Mouse (Mus musculus) adrenal gland (tissue): Measurements from ENCODE around the gene Igfbp7.
"Not testable (repeated sequence)": the region's sequence is repeated elsewhere in the genome, so short reads cannot be mapped to it uniquely, and the experiment has no call there.

Experiments used
- intact Hi-C: fragments of 180-260 bp; cut with DNase I; formaldehyde crosslinking; loops from one replicate; pipeline ENCODE4 v1.15.1; 2025
- long read RNA-seq, 2 experiments: library from polyadenylated mRNA; unstranded; transcript quantifications; one replicate each; pipeline ENCODE4 v2.0.0; 2020; ENCODE audit warnings: borderline replicate concordance in 1 of 2; ENCODE audit not compliant: insufficient replicate concordance in 1 of 2

The Igfbp7 gene
- long read RNA-seq, experiment 1, transcript Igfbp7-201 (5 exons, 1,116 nt) = major isoform, 1,806 of 1,872 reads
- long read RNA-seq, experiment 1, partial matches to known transcripts = 22 of 1,872 reads
- long read RNA-seq, experiment 1, other reads (novel, unspliced or antisense) = 41 of 1,872 reads
- long read RNA-seq, experiment 2, transcript Igfbp7-202 (6 exons, 1,200 nt) = minor isoform, 5 of 1,376 reads
- long read RNA-seq, experiment 2, transcript Igfbp7-201 (5 exons, 1,116 nt) = major isoform, 1,318 of 1,376 reads
- long read RNA-seq, experiment 2, partial matches to known transcripts = 33 of 1,376 reads
- long read RNA-seq, experiment 2, other reads (novel, unspliced or antisense) = 20 of 1,376 reads

- intact Hi-C loops = loop anchor here (5.0 kb wide), 1 partner anchor 55 kb away; no protein-coding TSS in a partner anchor
Measured at GRCm38 (mm10) chr5:77407341-77408298, at the start of gene Igfbp7. Igfbp7 (minus strand) TSS chr5:77408041.

- intact Hi-C loops = no loop called here
Measured at GRCm38 (mm10) chr5:77452103-77452502, 44.3 kb upstream of the Igfbp7 start.

- intact Hi-C loops = no loop called here
Measured at GRCm38 (mm10) chr5:77449531-77449930, 41.7 kb upstream of the Igfbp7 start.

GRCm38 (mm10) chr5:77445431-77445830 lies 37.6 kb upstream of the Igfbp7 start:
- intact Hi-C loops = no loop called here

GRCm38 (mm10) chr5:77443889-77444573 lies 36.2 kb upstream of the Igfbp7 start:
- intact Hi-C loops = no loop called here

- intact Hi-C loops = no loop called here
Measured at GRCm38 (mm10) chr5:77442856-77443623, 35.2 kb upstream of the Igfbp7 start.

- intact Hi-C loops = no loop called here
Measured at GRCm38 (mm10) chr5:77436308-77436707, 28.5 kb upstream of the Igfbp7 start.

GRCm38 (mm10) chr5:77434060-77434459 lies 26.2 kb upstream of the Igfbp7 start:
- intact Hi-C loops = no loop called here

- intact Hi-C loops = no loop called here
Measured at GRCm38 (mm10) chr5:77433561-77433960, 25.7 kb upstream of the Igfbp7 start.

- intact Hi-C loops = no loop called here
Measured at GRCm38 (mm10) chr5:77433119-77433518, 25.3 kb upstream of the Igfbp7 start.

GRCm38 (mm10) chr5:77432446-77432845 lies 24.6 kb upstream of the Igfbp7 start:
- intact Hi-C loops = no loop called here

GRCm38 (mm10) chr5:77431068-77431467 lies 23.2 kb upstream of the Igfbp7 start:
- intact Hi-C loops = no loop called here

- intact Hi-C loops = no loop called here
Measured at GRCm38 (mm10) chr5:77430471-77430870, 22.6 kb upstream of the Igfbp7 start.

- intact Hi-C loops = no loop called here
Measured at GRCm38 (mm10) chr5:77430049-77430448, 22.2 kb upstream of the Igfbp7 start.

GRCm38 (mm10) chr5:77428526-77428925 lies 20.7 kb upstream of the Igfbp7 start:
- intact Hi-C loops = no loop called here

- intact Hi-C loops = no loop called here
Measured at GRCm38 (mm10) chr5:77427986-77428385, 20.1 kb upstream of the Igfbp7 start.

- intact Hi-C loops = no loop called here
Measured at GRCm38 (mm10) chr5:77425721-77426500, 18.1 kb upstream of the Igfbp7 start.

GRCm38 (mm10) chr5:77419537-77419936 lies 11.7 kb upstream of the Igfbp7 start:
- intact Hi-C loops = not testable (repeated sequence)

- intact Hi-C loops = no loop called here
Measured at GRCm38 (mm10) chr5:77416058-77416457, 8.2 kb upstream of the Igfbp7 start.

GRCm38 (mm10) chr5:77408530-77408929 lies 689 bp upstream of the Igfbp7 start:
- intact Hi-C loops = loop anchor here (5.0 kb wide), 1 partner anchor 56 kb away; no protein-coding TSS in a partner anchor
